Mouse (Mus musculus) heart, embryonic 11.5 days (tissue): ENCODE measurements at regions not wholly inside any gene's neighbourhood (a gene's known extent, or its start where the extent isn't known, plus 50 kb on each side); places are given as distances from the start of the nearest gene placed in this dataset.
A peak's percentile ranks its signal among the peaks of the same experiment; 100 is the strongest.
"Not testable (repeated sequence)": the region's sequence is repeated elsewhere in the genome, so short reads cannot be mapped to it uniquely, and the experiment has no call there.

ENCODE experiments used
- ATAC-seq: fragments of 200-750 bp; cut with Nextera tagmentation; replicated peaks from 2 replicates; pipeline ENCODE4 v1.8.0; 2017; ENCODE audit warnings: moderate library complexity; ENCODE audit not compliant: insufficient number of reproducible peaks, low FRiP score, low TSS enrichment
- H3K27ac ChIP-seq: fragments of 300-500 bp; sonication (generic); 2 replicates; pipeline ENCODE4 v1.5.1; 2014; ENCODE audit warnings: mild to moderate bottlenecking, low read depth, low read length
- H3K27me3 ChIP-seq: fragments of 300-500 bp; sonication (generic); 2 replicates; pipeline ENCODE4 v1.6.1; 2014; ENCODE audit warnings: mild to moderate bottlenecking, low read length, mixed read lengths; ENCODE audit not compliant: control insufficient read depth, insufficient read depth
- H3K36me3 ChIP-seq: fragments of 300-500 bp; sonication (generic); 2 replicates; pipeline ENCODE4 v1.6.1; 2014; ENCODE audit warnings: mild to moderate bottlenecking, low read length, moderate library complexity, mixed read lengths; ENCODE audit not compliant: control insufficient read depth, insufficient read depth
- H3K4me1 ChIP-seq: fragments of 300-500 bp; sonication (generic); 2 replicates; pipeline ENCODE4 v1.6.1; 2014; ENCODE audit warnings: low read length; ENCODE audit not compliant: control insufficient read depth, insufficient read depth
- H3K4me2 ChIP-seq: fragments of 300-500 bp; sonication (generic); 2 replicates; pipeline ENCODE4 v1.6.1; 2014; ENCODE audit warnings: mild to moderate bottlenecking, moderate library complexity
- H3K4me3 ChIP-seq: fragments of 300-500 bp; sonication (generic); 2 replicates; pipeline ENCODE4 v1.5.1; 2014; ENCODE audit warnings: low read depth, low read length
- H3K9ac ChIP-seq: fragments of 300-500 bp; sonication (generic); 2 replicates; pipeline ENCODE4 v1.6.1; 2014; ENCODE audit warnings: mild to moderate bottlenecking, low read depth, low read length, moderate library complexity
- H3K9me3 ChIP-seq: fragments of 300-500 bp; sonication (generic); replicated peaks from 2 replicates; pipeline ENCODE4 v1.6.1; 2016; ENCODE audit warnings: low read length; ENCODE audit not compliant: control insufficient read depth
- WGBS: fragments of 180-500 bp; shearing (Covaris S2); extraction: QIAGEN DNeasy Blood & Tissue Kit; methylation state at CpG from one replicate; pipeline ENCODE4 v1.1.7; 2014; ENCODE audit not compliant: insufficient replicate concordance; 5-methylcytosine and 5-hydroxymethylcytosine counted together

DNA sequence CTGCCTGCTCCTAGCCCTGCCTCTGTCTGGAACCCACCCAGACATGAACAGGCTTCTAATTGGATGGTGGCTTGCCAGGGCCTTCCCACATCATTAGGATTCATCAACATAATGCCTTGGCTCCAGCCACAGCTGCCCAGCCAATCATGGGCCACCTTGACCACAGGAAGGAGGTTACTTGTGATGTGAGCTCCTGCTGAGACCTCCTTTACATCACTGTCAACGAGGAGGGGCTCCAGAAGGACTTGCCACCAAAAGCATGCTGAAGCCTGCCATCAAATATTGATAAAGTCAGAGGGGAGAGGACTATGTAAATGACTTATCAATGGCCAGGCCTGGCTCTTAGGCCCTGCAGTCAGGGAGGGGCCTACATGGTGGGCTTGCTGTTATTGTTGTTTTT lies 175.6 kb downstream of the Map1s start:
- not testable (repeated sequence) for H3K9me3 ChIP-seq, H3K4me3 ChIP-seq, H3K36me3 ChIP-seq, H3K4me1 ChIP-seq, H3K9ac ChIP-seq, H3K4me2 ChIP-seq, H3K27ac ChIP-seq, H3K27me3 ChIP-seq, ATAC-seq
- 0% methylated on average over 1 of the region's 1 CpGs for WGBS

DNA sequence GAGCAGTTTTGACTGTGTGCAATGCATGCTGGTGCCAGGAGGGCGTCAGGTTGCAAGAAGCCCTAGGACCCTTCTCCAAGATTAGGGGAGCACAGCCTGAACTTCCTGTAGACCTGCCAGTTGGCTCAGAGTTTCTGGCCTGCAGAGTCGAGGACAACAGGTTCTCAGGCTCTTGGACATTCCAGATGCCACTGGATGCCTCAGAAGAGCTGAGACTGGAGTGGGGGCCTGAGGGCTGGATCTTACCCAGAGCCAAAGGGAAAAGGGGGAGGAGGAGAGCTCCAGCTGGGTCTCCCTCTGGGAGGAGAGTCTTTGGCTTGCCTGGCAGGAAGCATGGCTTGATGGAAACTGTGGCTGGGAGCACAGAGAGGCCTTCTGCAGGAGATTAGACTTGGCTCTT lies 145.4 kb upstream of the Myo9b start:
- H3K27me3 ChIP-seq, H3K4me3 ChIP-seq, H3K36me3 ChIP-seq, H3K4me2 ChIP-seq, H3K27ac ChIP-seq, H3K9me3 ChIP-seq, H3K9ac ChIP-seq, H3K4me1 ChIP-seq, ATAC-seq: not testable (repeated sequence)
- WGBS, result 60% methylated on average over 2 of the region's 2 CpGs

DNA sequence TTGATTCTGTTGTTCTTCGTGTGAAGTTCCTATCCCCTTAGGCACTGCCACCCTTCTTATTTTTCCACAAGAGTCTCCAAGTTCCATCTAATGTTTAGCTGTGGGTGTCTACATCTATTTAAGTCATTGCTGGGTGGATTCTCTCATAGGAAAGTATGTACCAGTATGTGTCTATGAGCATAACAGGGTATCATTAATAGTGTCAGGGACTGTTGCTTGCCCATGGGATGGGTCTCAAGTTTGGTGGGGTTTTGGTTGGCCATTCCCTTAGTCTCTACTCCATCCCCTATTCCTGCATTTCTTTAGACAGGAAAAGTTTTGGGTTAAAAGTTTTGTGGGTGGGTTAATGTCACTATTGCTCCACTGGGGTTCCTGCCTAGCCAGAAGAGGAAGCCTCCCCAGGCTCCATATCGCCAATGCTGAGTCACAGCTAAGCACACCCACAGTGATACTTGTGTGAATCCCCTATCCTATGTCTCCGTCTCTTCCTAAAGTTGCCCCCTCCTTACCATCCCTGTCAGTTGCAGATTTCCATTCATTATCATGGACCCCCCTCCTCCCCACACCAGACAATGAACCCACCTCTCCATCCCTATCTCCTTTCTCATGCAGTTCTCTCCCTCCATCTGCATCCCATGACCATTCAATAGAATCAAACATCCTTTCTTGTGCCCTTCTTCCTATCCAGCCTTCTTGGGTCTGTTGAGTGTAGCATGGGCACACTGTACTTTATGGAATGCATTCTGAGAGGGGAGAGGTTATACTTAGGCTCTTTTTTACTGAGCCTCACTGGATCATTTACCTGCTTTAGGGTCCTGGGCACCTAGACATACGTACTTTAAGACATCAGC lies 141.9 kb upstream of the Myo9b start:
- no peaks in the 10 kb centered on the region for H3K27me3 ChIP-seq
- no peak overlapping the region for H3K4me3 ChIP-seq
- no peak overlapping the region for H3K4me2 ChIP-seq
- H3K9me3 ChIP-seq, result no peaks in the 10 kb centered on the region; the same call in 1 of the 2 replicates
- H3K36me3 ChIP-seq, result no peaks in the 10 kb centered on the region
- no peak overlapping the region for H3K9ac ChIP-seq
- H3K4me1 ChIP-seq, result no peaks in the 10 kb centered on the region
- ATAC-seq, result peak; percentile 71
- H3K27ac ChIP-seq, result no peak overlapping the region
- WGBS, result 57% methylated on average over 4 of the region's 4 CpGs

DNA sequence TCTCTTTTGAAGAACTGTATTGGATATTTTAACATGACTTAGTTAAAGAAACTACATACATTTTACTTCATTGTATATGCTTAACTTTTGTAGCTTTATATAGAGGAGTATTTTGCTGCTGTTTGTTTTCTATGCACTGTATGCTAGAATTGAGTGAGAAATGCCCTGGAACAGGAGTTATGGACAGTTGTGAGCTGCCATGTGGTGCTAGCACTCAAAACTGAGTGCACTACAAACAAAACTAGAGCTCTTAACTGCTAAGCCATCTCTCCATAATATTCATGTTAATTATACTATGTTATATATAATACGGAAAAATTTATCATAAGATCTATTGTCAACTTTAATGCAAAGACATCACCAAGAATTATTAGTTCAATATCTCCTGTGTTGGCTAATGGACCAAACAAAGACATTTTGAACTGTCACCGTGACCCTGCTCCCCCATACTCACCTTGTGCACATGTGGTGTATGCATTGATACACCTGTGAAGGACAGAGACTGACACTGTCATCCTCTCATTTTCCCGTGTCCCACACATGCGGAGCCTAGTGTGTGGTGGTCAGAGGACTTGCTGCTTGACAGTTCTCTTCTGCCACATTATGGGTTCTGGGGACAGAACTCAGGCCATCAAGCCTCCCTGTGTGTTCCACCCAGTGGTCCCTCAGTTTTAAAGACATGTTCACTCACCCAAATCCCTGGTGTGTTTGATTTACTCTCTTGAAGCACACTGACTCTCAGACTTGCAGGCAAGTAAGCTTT lies 141.0 kb upstream of the Myo9b start:
- H3K4me2 ChIP-seq, result no peak overlapping the region
- H3K9me3 ChIP-seq, result no peaks in the 10 kb centered on the region; the same call in 1 of the 2 replicates
- H3K4me1 ChIP-seq, result no peaks in the 10 kb centered on the region
- peak; percentile 71; the same call in 1 of the 2 replicates for ATAC-seq
- no peaks in the 10 kb centered on the region for H3K27me3 ChIP-seq
- H3K9ac ChIP-seq, result no peak overlapping the region
- H3K36me3 ChIP-seq, result no peaks in the 10 kb centered on the region
- H3K27ac ChIP-seq, result no peak overlapping the region
- H3K4me3 ChIP-seq, result no peak overlapping the region
- 82% methylated on average over 4 of the region's 4 CpGs for WGBS

DNA sequence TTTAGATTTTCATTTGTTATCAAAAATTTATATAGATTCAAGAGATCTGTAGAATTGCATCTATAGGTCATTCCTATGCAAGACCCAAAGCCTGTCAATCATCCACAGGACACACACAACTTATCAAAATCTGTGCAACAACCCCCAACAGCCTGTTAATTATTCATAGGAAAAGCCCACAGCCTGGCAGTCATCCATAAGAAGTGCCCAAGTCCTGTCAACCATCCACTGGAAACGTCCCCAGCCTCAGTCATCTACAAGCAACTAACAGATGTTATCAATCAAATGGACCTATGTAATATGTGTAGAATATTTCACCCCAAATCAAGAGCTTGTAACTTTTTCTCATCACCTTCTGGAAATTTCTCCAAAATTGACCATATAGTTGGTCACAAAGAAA lies 139.6 kb upstream of the Myo9b start:
- H3K27me3 ChIP-seq, ATAC-seq: not testable (repeated sequence)
- 57% methylated on average over 1 of the region's 1 CpGs for WGBS

DNA sequence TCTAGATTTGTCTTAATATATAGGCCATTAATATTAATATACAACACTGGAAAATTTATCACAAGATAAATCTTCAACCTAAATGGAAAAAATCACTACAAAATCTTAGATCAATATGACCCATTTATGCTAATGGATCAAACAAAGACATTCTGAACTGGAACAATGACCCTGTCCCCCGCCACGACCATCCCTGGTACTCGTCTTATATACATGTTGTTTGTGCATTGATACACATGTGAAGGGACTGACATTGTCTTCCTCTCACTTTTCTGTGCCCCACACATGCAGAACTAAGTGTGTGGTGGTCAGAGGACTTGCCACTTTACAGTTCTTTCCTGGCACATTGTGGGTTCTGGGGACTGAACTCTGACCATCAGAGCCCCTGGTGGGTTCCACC lies 135.4 kb upstream of the Myo9b start:
- not testable (repeated sequence) for H3K36me3 ChIP-seq, H3K9me3 ChIP-seq, ATAC-seq, H3K4me1 ChIP-seq, H3K27ac ChIP-seq, H3K9ac ChIP-seq, H3K27me3 ChIP-seq, H3K4me3 ChIP-seq, H3K4me2 ChIP-seq
- WGBS, result 100% methylated on average over 1 of the region's 3 CpGs

More for the DNA sequence above, 139.6 kb upstream of the Myo9b start:
- H3K27ac ChIP-seq, H3K4me3 ChIP-seq, H3K4me2 ChIP-seq, H3K9ac ChIP-seq, H3K4me1 ChIP-seq, H3K36me3 ChIP-seq, H3K9me3 ChIP-seq: not testable (repeated sequence)

DNA sequence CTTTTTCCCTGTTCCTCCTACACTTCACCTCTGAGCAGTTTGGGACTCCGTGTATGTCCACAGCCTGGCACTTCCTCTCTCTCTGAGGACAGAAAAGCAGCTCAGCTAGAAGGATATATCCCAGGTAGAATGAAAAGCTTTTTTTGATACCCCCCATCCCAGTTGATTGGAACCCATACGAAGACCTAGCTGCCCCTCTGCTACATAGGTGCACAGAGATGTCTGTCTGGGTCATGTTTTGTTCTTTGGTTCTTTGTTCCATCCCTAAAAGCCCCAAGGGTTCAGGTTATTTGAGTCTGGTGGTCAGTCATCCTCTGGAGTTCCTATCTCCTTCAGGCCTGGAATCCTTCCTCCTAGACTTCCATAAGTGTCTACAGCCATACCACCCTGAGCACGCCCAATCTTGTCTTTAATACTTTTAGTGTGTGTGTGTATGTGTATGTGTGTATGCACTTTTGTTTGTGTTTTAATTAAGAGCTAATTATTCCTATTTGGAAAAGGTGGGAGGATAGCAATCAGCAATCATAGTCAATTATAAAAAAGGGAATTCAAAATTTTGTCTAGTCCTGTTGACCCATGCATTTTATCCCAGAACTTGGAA lies 130.0 kb upstream of the Myo9b start:
- H3K4me1 ChIP-seq, H3K9ac ChIP-seq, H3K4me3 ChIP-seq, H3K36me3 ChIP-seq, H3K27ac ChIP-seq, H3K27me3 ChIP-seq, H3K9me3 ChIP-seq, H3K4me2 ChIP-seq: not testable (repeated sequence)
- 61% methylated on average over 3 of the region's 3 CpGs for WGBS
- 0 out of 2 replicates have a peak, but pooled peaks have one; percentile 46 for ATAC-seq

DNA sequence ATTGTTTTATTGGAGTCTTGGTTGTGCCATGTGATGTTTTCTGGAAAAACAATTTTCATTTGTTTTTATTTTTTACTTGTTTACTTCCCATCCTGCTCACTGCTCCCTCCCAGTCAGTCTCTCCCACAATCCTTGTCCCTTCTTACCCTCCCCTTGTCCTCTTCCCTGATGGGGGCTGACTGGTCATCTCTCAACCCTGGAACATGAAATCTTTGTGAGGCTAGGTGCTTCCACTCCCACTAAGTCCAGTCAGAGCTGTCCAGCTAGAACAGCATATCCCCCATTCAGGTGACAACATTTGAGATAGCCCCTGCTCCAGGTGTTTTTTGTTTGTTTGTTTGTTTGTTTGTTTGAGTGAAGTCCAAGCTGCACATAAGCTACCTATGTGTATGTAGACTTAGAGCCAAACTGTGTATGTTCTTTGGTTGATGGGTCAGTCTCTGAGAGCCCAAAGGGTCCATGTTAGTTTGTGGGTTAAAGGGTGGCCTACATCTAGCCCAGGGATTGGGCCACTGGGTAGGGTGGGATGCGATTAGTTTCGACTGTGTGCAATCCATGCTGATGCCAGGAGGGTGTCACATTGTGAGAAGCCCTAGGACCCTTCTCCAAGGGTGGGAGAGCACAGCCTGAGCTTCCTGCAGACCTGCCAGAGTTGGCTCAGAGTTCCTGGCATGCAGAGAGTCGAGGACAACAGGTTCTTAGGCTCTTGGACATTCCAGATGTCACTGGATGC lies 100.9 kb upstream of the Myo9b start:
- H3K4me2 ChIP-seq, H3K4me1 ChIP-seq, H3K27ac ChIP-seq, H3K9me3 ChIP-seq, H3K36me3 ChIP-seq, H3K9ac ChIP-seq, H3K4me3 ChIP-seq, H3K27me3 ChIP-seq: not testable (repeated sequence)
- peak; percentile 55; the same call in 1 of the 2 replicates for ATAC-seq
- WGBS, result 60% methylated on average over 3 of the region's 3 CpGs
